Mouse (Mus musculus) CH12.LX (cell line): ENCODE data around the gene Elf5.

Experiments used
- CTCF ChIP-seq, 2 experiments: IDR thresholded peaks in 1 of 2; conservative IDR thresholded peaks in 1 of 2; 2 replicates each; pipeline ENCODE4 v1.5.1; 2011 to 2012; ENCODE audit warnings: low read depth in 2 of 2, low read length in 2 of 2, improper control_type of control experiment in 1 of 2, inconsistent platforms in 1 of 2, mild to moderate bottlenecking in 1 of 2, moderate library complexity in 1 of 2
- EP300 ChIP-seq: IDR thresholded peaks from 2 replicates; pipeline ENCODE4 v1.6.1; 2011; ENCODE audit warnings: low read length, improper control_type of control experiment
- HCFC1 ChIP-seq: IDR thresholded peaks from 2 replicates; pipeline ENCODE4 v1.6.1; 2012; ENCODE audit warnings: low read depth, mild to moderate bottlenecking, inconsistent platforms, low read length, improper control_type of control experiment
- MXI1 ChIP-seq: IDR thresholded peaks from 2 replicates; pipeline ENCODE4 v1.6.1; 2011; ENCODE audit warnings: mild to moderate bottlenecking, low read depth, low read length, improper control_type of control experiment
- NRF1 ChIP-seq: IDR thresholded peaks from 2 replicates; pipeline ENCODE4 v1.6.1; 2014; ENCODE audit warnings: low read depth, mild to moderate bottlenecking, inconsistent platforms, low read length, improper control_type of control experiment, moderate library complexity
- TCF12 ChIP-seq: IDR thresholded peaks from 2 replicates; pipeline ENCODE4 v1.6.1; 2014; ENCODE audit warnings: low read depth, mild to moderate bottlenecking, inconsistent platforms, low read length, improper control_type of control experiment

DNA sequence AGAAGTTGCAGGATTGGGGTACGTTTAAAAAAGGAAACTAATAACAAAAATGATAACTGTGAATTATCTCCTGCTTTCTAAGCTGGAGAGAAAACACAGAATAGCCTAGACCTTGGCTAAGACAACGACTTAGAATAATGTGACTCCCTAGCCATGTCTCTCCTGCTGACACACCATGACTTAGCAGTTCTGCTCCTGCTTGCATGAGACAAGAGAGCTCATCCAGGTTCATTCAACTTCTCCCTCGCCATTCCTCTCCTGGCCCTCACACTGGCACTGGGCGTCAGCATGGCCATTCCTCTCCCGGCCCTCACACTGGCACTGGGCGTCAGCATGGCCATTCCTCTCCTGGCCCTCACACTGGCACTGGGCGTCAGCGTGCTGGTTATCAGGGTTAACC lies 68.8 kb downstream of the Elf5 start:
- TF ChIP-seq TCF12, result no peak
- TF ChIP-seq EP300, result no peak
- no peak for TF ChIP-seq HCFC1
- TF ChIP-seq NRF1, result no peak
- TF ChIP-seq CTCF (conservative IDR thresholded peaks at IDR 0.05 in 1 of 2, IDR thresholded peaks at IDR 0.05 in 1 of 2; ENCODE audit: low read depth in 2 of 2, low read length in 2 of 2), result no peak
- TF ChIP-seq MXI1, result no peak
